Mouse (Mus musculus) cerebellum, adult 2 months (tissue): ENCODE results near the gene Pwwp2a.

Experiments used
- CTCF ChIP-seq: fragments of 200-500 bp; IDR thresholded peaks from 2 replicates; pipeline ENCODE4 v1.5.1; 2011; ENCODE audit warnings: low read depth, mild to moderate bottlenecking, control low read depth, low read length, moderate library complexity, borderline replicate concordance; ENCODE audit not compliant: insufficient read depth
- POLR2A ChIP-seq: fragments of 200-500 bp; IDR thresholded peaks from 2 replicates; pipeline ENCODE4 v1.6.1; 2011; ENCODE audit warnings: low read length, control low read depth, borderline replicate concordance; ENCODE audit not compliant: insufficient read depth

GRCm38 (mm10) chr11:43643180-43643591 is 38.6 kb upstream of the Pwwp2a start:
- TF ChIP-seq CTCF (no peak), POLR2A (no peak)
